Mouse (Mus musculus): Measurements from ENCODE around the gene Rhog. TPM values are rescaled to one million over a fixed set of nuclear protein-coding genes. Genes with fewer than 3 reads are reported as not detected.

Rhog gene
- polyA plus RNA-seq, 1 experiment: 11.2 TPM

DNA sequence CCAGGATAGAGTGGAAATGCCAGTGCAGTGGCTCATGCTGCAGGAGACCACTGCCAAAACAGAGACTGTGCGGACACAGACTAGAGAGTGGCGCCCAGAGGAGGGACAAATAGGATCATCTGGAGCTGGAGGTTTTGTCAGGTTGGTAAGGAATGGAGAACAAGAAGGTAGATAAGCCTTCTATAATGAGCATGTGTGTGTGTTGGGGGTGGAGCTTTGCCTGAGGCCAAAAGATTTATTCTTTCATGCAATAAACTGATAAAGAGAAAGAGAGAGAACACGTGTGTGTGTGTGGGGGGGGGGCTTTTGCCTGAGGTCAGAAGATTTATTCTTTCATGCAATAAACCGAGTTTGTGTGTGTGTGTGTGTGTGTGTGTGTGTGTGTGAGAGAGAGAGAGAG, 22.8 kb downstream of the Rhog start:
- Histone ChIP-seq H3K36me3 (ENCODE audit: control insufficient read depth, insufficient read depth, low read length) (no peaks in the 10 kb centered on the region), H3K4me1 (ENCODE audit: control insufficient read depth, insufficient read depth, low read length) (peaks cover 9% of the 10 kb centered on the region), H3K27ac (ENCODE audit: control insufficient read depth, insufficient read depth, low read depth, low read length) (no peak overlapping the region), H3K27me3 (ENCODE audit: control insufficient read depth, insufficient read depth, low read length) (no peaks in the 10 kb centered on the region), H3K4me3 (ENCODE audit: control insufficient read depth, low read depth, low read length) (no peak overlapping the region)
- TF ChIP-seq POLR2A (IDR thresholded peaks at IDR 0.05; ENCODE audit: control insufficient read depth, low read depth, low read length) (no peak), CTCF (IDR thresholded peaks at IDR 0.05; ENCODE audit: control insufficient read depth, insufficient read depth, insufficient replicate concordance, low read depth, low read length) (no peak)

DNA sequence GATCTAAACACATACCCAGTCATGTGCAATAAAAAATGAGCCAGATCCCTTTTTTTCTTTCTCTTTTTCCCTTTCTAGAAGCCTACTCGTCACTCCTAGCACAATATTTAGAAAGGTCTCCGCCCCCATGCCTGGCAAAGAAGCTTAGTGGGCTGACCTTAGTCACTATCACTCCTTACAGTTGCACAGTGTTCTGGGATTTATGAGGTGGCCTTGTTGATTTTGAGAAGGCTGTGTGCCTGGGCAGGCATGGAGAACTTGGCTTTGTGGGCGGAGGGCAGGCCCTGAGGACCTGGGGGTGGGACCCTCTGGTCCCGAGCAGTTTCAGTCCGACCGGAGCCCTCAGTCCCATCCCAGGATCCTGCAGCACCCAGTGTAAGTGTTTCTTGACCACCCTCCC, 26.0 kb downstream of the Rhog start:
- TF ChIP-seq CTCF (IDR thresholded peaks at IDR 0.05; ENCODE audit: control insufficient read depth, insufficient read depth, insufficient replicate concordance, low read depth, low read length): no peak
- 0 out of 2 replicates have a peak, but pooled peaks have one; percentile 24 for TF ChIP-seq POLR2A (IDR thresholded peaks at IDR 0.05; ENCODE audit: control insufficient read depth, low read depth, low read length)
- no peaks in the 10 kb centered on the region for H3K27me3 ChIP-seq (ENCODE audit: control insufficient read depth, insufficient read depth, low read length)
- peaks cover 7% of the 10 kb centered on the region for H3K4me1 ChIP-seq (ENCODE audit: control insufficient read depth, insufficient read depth, low read length)
- peak overlapping the region; percentile 75 for H3K4me3 ChIP-seq (ENCODE audit: control insufficient read depth, low read depth, low read length)
- peak overlapping the region; percentile 84 for H3K27ac ChIP-seq (ENCODE audit: control insufficient read depth, insufficient read depth, low read depth, low read length)
- no peaks in the 10 kb centered on the region for H3K36me3 ChIP-seq (ENCODE audit: control insufficient read depth, insufficient read depth, low read length)

DNA sequence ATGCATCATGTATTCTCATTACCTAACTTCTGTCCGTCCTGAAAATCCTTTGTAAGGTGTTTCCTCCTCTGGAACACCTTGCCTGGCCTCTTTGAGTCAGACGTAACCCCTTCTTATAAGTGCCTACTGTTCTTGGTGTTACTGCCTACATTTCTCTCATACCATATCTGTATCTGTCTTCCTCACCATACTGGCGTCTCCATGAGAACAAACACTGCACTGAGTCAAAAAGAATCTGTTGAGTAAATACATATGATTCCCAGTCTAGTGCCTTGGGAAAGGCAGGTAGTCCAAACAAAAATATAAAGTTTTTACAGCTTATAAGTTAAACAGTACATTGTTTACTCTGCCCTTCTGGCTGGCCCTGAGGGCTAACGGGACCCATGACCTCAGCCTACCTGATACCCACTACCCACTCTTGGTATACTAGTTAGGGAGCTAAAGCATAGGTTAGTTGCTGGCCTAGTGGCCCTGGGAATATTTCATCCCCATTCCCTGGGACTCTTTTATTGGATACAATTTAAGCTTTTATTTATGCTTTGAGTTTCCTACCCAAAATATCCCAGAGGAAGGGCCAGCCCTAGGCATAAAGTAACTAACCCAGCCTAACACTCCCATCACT, 27.7 kb downstream of the Rhog start:
- no peak overlapping the region for H3K4me3 ChIP-seq (ENCODE audit: control insufficient read depth, low read depth, low read length)
- no peak for TF ChIP-seq CTCF (IDR thresholded peaks at IDR 0.05; ENCODE audit: control insufficient read depth, insufficient read depth, insufficient replicate concordance, low read depth, low read length)
- no peak for TF ChIP-seq POLR2A (IDR thresholded peaks at IDR 0.05; ENCODE audit: control insufficient read depth, low read depth, low read length)
- H3K27me3 ChIP-seq (ENCODE audit: control insufficient read depth, insufficient read depth, low read length): no peaks in the 10 kb centered on the region
- no peak overlapping the region for H3K27ac ChIP-seq (ENCODE audit: control insufficient read depth, insufficient read depth, low read depth, low read length)
- no peaks in the 10 kb centered on the region for H3K36me3 ChIP-seq (ENCODE audit: control insufficient read depth, insufficient read depth, low read length)
- peaks cover 10% of the 10 kb centered on the region for H3K4me1 ChIP-seq (ENCODE audit: control insufficient read depth, insufficient read depth, low read length)

DNA sequence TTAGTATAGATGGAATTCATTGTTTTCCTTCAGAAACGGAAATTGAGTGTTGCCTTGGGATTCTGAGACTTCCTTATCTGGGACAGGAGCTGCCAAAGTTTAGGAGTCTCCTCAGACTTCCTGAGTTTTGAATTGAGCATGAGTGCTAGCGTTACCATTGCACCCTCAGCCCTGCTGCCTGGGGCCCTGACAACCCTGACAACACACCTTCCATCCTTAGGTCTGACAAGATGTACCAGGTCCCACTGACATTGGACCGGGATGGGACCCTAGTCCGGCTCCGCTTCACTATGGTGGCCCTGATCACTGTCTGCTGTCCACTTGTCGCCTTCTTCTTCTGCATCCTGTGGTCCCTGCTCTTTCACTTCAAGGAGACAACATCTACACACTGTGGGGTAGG, 29.8 kb downstream of the Rhog start:
- no peaks in the 10 kb centered on the region for H3K36me3 ChIP-seq (ENCODE audit: control insufficient read depth, insufficient read depth, low read length)
- no peak for TF ChIP-seq POLR2A (IDR thresholded peaks at IDR 0.05; ENCODE audit: control insufficient read depth, low read depth, low read length)
- no peak for TF ChIP-seq CTCF (IDR thresholded peaks at IDR 0.05; ENCODE audit: control insufficient read depth, insufficient read depth, insufficient replicate concordance, low read depth, low read length)

DNA sequence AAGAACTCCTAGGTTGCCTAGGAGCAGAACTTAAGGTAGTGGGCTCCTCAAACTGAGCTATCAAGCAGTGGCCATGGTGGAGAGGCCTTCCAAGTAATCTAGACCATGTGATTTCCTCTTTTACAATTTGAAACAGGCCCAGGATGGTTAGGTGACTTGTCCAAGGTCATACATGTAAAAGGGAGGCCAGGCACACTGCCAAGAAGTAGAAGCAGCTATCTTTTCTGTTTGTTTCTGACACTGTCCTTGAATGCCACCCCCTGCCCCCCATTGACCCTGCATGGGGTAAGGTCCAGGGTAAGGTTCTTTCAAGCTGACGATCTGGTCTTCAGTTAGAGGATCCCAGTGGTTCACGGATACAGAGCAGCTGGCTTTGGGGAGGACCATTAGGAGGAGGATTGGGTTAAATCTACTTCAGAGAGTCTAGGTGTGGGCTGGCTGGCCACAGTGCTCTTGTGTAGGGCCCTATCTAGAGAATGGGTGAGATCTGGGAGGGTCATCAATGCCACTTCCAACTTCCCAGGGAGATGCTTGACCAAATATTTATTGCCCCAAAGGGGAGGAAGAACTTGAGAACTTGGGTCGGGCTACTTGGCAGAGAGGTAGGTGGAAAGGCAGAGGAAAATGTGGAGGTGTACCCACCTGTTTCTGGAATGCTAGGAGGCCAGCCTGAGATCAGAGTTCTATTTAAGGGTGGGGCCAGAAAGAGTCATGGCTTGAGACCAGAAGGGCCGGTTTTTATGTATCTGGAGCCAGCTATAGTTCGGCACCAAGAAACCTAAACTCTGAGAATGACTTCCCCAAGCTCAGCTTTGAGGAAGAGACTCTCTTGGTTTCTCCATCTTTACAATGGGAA, 31.7 kb downstream of the Rhog start:
- Histone ChIP-seq H3K4me3 (ENCODE audit: control insufficient read depth, low read depth, low read length) (no peak overlapping the region), H3K36me3 (ENCODE audit: control insufficient read depth, insufficient read depth, low read length) (no peaks in the 10 kb centered on the region), H3K27me3 (ENCODE audit: control insufficient read depth, insufficient read depth, low read length) (no peaks in the 10 kb centered on the region), H3K27ac (ENCODE audit: control insufficient read depth, insufficient read depth, low read depth, low read length) (peak overlapping the region; percentile 43), H3K4me1 (ENCODE audit: control insufficient read depth, insufficient read depth, low read length) (peaks cover 6% of the 10 kb centered on the region)
- TF ChIP-seq POLR2A (IDR thresholded peaks at IDR 0.05; ENCODE audit: control insufficient read depth, low read depth, low read length) (no peak), CTCF (IDR thresholded peaks at IDR 0.05; ENCODE audit: control insufficient read depth, insufficient read depth, insufficient replicate concordance, low read depth, low read length) (no peak)

More for the DNA sequence above, 29.8 kb downstream of the Rhog start:
- no peak overlapping the region; the same call in 1 of the 2 replicates for H3K27ac ChIP-seq (ENCODE audit: control insufficient read depth, insufficient read depth, low read depth, low read length)
- H3K4me1 ChIP-seq (ENCODE audit: control insufficient read depth, insufficient read depth, low read length): peaks cover 7% of the 10 kb centered on the region
- no peak overlapping the region for H3K4me3 ChIP-seq (ENCODE audit: control insufficient read depth, low read depth, low read length)
- H3K27me3 ChIP-seq (ENCODE audit: control insufficient read depth, insufficient read depth, low read length): no peaks in the 10 kb centered on the region

DNA sequence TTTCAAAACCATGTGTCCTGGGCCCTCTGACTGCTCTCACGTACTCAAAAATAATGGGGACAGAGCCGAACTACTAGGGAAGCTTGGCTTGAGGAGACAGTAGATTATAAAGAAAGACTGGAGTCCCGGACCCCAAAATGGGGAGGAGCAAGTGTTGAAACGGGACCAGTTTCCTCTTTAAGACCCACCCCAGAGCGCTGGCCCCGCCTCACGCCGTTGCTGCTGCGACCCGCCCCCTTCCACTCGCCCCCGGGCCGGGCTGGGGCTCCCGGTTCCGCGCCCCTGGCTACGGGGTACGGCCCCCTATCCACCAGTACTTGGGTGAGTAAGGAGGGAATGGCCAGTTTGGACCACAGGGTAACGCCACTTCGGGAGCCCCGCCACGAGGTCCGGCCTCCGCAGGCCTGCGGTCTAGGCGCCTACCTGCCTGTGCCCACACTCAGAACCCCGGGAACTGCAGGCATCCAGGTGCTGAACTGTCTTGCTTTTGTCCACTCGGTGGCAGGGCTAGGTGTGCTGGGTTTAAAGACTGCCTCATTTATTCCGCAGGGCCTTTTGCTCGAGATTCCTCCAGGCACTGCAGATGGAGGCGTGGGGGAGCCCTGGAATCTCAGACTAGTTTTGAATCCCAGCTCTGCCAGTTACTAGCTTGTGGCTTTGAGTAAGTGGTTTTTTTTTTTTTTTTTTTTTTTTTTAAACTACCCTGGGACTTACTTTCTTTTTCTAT, 32.9 kb downstream of the Rhog start:
- H3K4me1 ChIP-seq (ENCODE audit: control insufficient read depth, insufficient read depth, low read length): peaks cover 6% of the 10 kb centered on the region
- no peaks in the 10 kb centered on the region for H3K36me3 ChIP-seq (ENCODE audit: control insufficient read depth, insufficient read depth, low read length)
- no peak for TF ChIP-seq POLR2A (IDR thresholded peaks at IDR 0.05; ENCODE audit: control insufficient read depth, low read depth, low read length)
- TF ChIP-seq CTCF (IDR thresholded peaks at IDR 0.05; ENCODE audit: control insufficient read depth, insufficient read depth, insufficient replicate concordance, low read depth, low read length): no peak
- H3K4me3 ChIP-seq (ENCODE audit: control insufficient read depth, low read depth, low read length): peak overlapping the region; percentile 71
- H3K27me3 ChIP-seq (ENCODE audit: control insufficient read depth, insufficient read depth, low read length): no peaks in the 10 kb centered on the region
- H3K27ac ChIP-seq (ENCODE audit: control insufficient read depth, insufficient read depth, low read depth, low read length): peak overlapping the region; percentile 39

DNA sequence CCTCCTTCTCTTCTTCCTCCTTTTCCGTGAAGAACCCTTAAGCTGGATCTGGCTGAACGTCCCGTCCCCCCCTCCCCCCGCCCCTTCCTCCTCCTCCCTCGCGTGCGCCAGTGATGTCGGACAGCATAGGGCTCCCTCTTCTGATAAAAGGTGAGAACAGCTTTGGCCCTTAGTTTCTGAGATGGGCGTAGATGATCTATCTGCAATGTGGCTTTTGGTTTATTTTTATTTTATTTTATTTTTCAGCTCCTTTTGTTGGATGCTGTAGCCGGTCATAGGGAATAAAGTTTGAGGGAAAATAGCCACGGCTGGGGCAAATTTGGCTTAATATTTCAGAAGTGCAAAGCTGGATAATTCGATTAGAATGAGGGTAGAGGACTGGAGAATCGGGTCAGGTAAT, 33.5 kb downstream of the Rhog start:
- no peak for TF ChIP-seq CTCF (IDR thresholded peaks at IDR 0.05; ENCODE audit: control insufficient read depth, insufficient read depth, insufficient replicate concordance, low read depth, low read length)
- no peak for TF ChIP-seq POLR2A (IDR thresholded peaks at IDR 0.05; ENCODE audit: control insufficient read depth, low read depth, low read length)
- H3K27me3 ChIP-seq (ENCODE audit: control insufficient read depth, insufficient read depth, low read length): no peaks in the 10 kb centered on the region
- no peaks in the 10 kb centered on the region for H3K36me3 ChIP-seq (ENCODE audit: control insufficient read depth, insufficient read depth, low read length)
- H3K4me1 ChIP-seq (ENCODE audit: control insufficient read depth, insufficient read depth, low read length): peaks cover 6% of the 10 kb centered on the region
- H3K4me3 ChIP-seq (ENCODE audit: control insufficient read depth, low read depth, low read length): peak overlapping the region; percentile 71; the same call in 1 of the 2 replicates
- peak overlapping the region; percentile 30; the same call in 1 of the 2 replicates for H3K27ac ChIP-seq (ENCODE audit: control insufficient read depth, insufficient read depth, low read depth, low read length)

Measured in testis, adult 2 months (tissue).